9 mouse cellular contexts compared by ENCODE assay signal in the genomic region with DNA sequence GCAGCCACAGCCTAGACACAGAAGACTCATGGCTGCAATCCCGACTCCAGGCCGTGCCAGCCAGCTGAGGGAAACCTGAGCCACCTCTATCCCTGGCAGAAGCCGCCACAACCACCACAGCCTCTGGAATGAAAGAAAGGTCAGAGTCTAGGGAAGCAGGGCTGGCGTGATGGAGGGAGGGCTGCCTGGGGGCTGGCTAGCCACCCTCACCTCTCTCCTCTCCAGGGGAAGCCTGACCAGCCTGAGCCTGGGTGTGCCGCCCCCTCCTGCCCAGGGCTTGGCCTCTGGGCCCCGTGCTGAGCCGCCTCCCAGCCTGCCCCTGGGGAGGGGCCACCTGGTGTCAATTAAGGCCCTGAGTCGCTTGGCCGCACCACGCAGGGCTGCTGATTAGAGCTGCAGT. TPM values are rescaled to one million over a fixed set of nuclear protein-coding genes. Genes with fewer than 3 reads are reported as not detected.
DNase-seq lines count a peak whose midpoint lies in the region; ATAC-seq lines count a peak whose summit lies in the region.
"Had no signal": no experiment of that assay in that cellular context is flagged by ENCODE, and none has a peak within 500 bp of the region (broad histone marks: within the 10 kb centered on the region; RNA-seq: fewer than 3 reads in every experiment).

Gene Nos1 (plus strand): TSS at position 352 of the 400 bp plus-strand sequence.

- H3K36me3 ChIP-seq in embryonic facial prominence, embryonic 14.5 days (ENCODE audit: control insufficient read depth, insufficient read depth, low read length), result no peaks in the 10 kb centered on the region
- H3K36me3 ChIP-seq in kidney, embryonic 14.5 days (ENCODE audit: control insufficient read depth, insufficient read depth, low read length), result no peaks in the 10 kb centered on the region
- H3K36me3 ChIP-seq in limb, embryonic 15.5 days, result no peaks in the 10 kb centered on the region

- H3K9ac ChIP-seq in embryonic facial prominence, embryonic 14.5 days (ENCODE audit: low read depth, low read length), result no peak within 1 kb of the TSS
- no peak within 1 kb of the TSS for H3K9ac ChIP-seq in kidney, embryonic 14.5 days (ENCODE audit: low read depth, low read length)
- no peak within 1 kb of the TSS for H3K9ac ChIP-seq in limb, embryonic 15.5 days

- H3K27me3 ChIP-seq in embryonic facial prominence, embryonic 14.5 days (replicated peaks; ENCODE audit: control insufficient read depth, insufficient read depth, low read length), result no peaks in the 10 kb centered on the region
- H3K27me3 ChIP-seq in kidney, embryonic 14.5 days (ENCODE audit: control insufficient read depth, insufficient read depth, low read length), result no peaks in the 10 kb centered on the region; the same call in 1 of the 2 replicates
- H3K27me3 ChIP-seq in limb, embryonic 15.5 days, result no peaks in the 10 kb centered on the region
- H3K27me3 ChIP-seq: CH12.LX had no signal

- H3K4me1 ChIP-seq in embryonic facial prominence, embryonic 14.5 days (ENCODE audit: control insufficient read depth, insufficient read depth, low read length), result peaks cover 10% of the 10 kb centered on the region
- peaks cover 10% of the 10 kb centered on the region for H3K4me1 ChIP-seq in kidney, embryonic 14.5 days (ENCODE audit: control insufficient read depth, insufficient read depth, low read length)
- H3K4me1 ChIP-seq in limb, embryonic 15.5 days, result peaks cover 12% of the 10 kb centered on the region

- no peak within 1 kb of the TSS for H3K4me3 ChIP-seq in embryonic facial prominence, embryonic 14.5 days (ENCODE audit: low read depth, low read length)
- H3K4me3 ChIP-seq in kidney, embryonic 14.5 days (ENCODE audit: low read length), result no peak within 1 kb of the TSS
- no peak within 1 kb of the TSS for H3K4me3 ChIP-seq in limb, embryonic 15.5 days

- H3K4me2 ChIP-seq in embryonic facial prominence, embryonic 14.5 days (ENCODE audit: low read depth, low read length), result peak within 1 kb of the TSS; percentile 34
- H3K4me2 ChIP-seq in kidney, embryonic 14.5 days (replicated peaks; ENCODE audit: low read depth, low read length), result no peak within 1 kb of the TSS
- H3K4me2 ChIP-seq in limb, embryonic 15.5 days, result peak within 1 kb of the TSS; percentile 24

- DNase-seq in kidney, adult 11 months, result peak; percentile 32
- no peak for DNase-seq in kidney, adult 9 months
- peak; percentile 78 for DNase-seq in embryonic facial prominence, embryonic 14.5 days (ENCODE audit: low spot score)
- no peak for DNase-seq in cerebellum, postnatal 10 days
- DNase-seq in lung, adult 18-20 months, result no peak
- no peak for DNase-seq in natural killer cell, adult 2 months (ENCODE audit: low spot score in 2 of 2)

- ATAC-seq in embryonic facial prominence, embryonic 14.5 days (ENCODE audit: low read depth), result peak; percentile 76
- ATAC-seq in kidney, embryonic 14.5 days (ENCODE audit: low FRiP score, low TSS enrichment), result peak; percentile 83
- ATAC-seq in limb, embryonic 15.5 days (ENCODE audit: insufficient number of reproducible peaks, low FRiP score, low TSS enrichment, low read depth), result peak; percentile 60

- 0% methylated on average over 7 of the region's 10 CpGs for WGBS in embryonic facial prominence, embryonic 14.5 days
- 5% methylated on average over 10 of the region's 10 CpGs for WGBS in kidney, embryonic 14.5 days
- WGBS in limb, embryonic 15.5 days, result 12% methylated on average over 10 of the region's 10 CpGs

- H3K27ac ChIP-seq in embryonic facial prominence, embryonic 14.5 days (replicated peaks; ENCODE audit: low read depth, low read length), result peak within 1 kb of the TSS; percentile 58; the same call in 1 of the 2 replicates
- no peak within 1 kb of the TSS for H3K27ac ChIP-seq in kidney, embryonic 14.5 days (ENCODE audit: low read depth, low read length)
- no peak within 1 kb of the TSS for H3K27ac ChIP-seq in limb, embryonic 15.5 days

- no peaks in the 10 kb centered on the region for H3K9me3 ChIP-seq in embryonic facial prominence, embryonic 14.5 days (ENCODE audit: control insufficient read depth, low read length)
- no peaks in the 10 kb centered on the region for H3K9me3 ChIP-seq in kidney, embryonic 14.5 days (ENCODE audit: control insufficient read depth, low read length)
- H3K9me3 ChIP-seq in limb, embryonic 15.5 days, result no peaks in the 10 kb centered on the region

RNA-seq across cellular contexts. Expression of gene Nos1, which starts in this region (rescaled TPM):
- 1.1 and 2.5 TPM in 2 replicates for polyA plus RNA-seq in embryonic facial prominence, embryonic 14.5 days (2014; fragmentation: Nextera tagmentation; extraction: Ambion mirVana)
- 0.76 and 0.96 TPM in 2 replicates for polyA plus RNA-seq in kidney, embryonic 14.5 days (2014; fragmentation: Nextera tagmentation; extraction: Ambion mirVana)
- 1.2 and 1.6 TPM in 2 replicates for polyA plus RNA-seq in limb, embryonic 15.5 days (2015; fragmentation: Nextera tagmentation; extraction: Ambion mirVana)

Comparison
In these comparisons a context has a peak if more than half of its experiments do, and no peak if none do; other contexts are left out.
1. DNase-seq: peak in kidney, adult 11 months (single experiment) and embryonic facial prominence, embryonic 14.5 days (single experiment); none in kidney, adult 9 months (single experiment), cerebellum, postnatal 10 days (0 of 2), lung, adult 18-20 months (0 of 2) and natural killer cell, adult 2 months (0 of 2).
2. Peak in ATAC-seq in kidney, embryonic 14.5 days; RNA of the gene not detected or under 1 TPM.
3. Peak in every context shown above with its lines, with median percentiles within 50 percentile points of each other: ATAC-seq.